Mouse (Mus musculus): Measurements from ENCODE around the gene Trpc2. TPM values are rescaled to one million over a fixed set of nuclear protein-coding genes. Genes with fewer than 3 reads are reported as not detected.

Trpc2 gene
- polyA plus RNA-seq, 1 experiment from 2014 or later: not detected

DNA sequence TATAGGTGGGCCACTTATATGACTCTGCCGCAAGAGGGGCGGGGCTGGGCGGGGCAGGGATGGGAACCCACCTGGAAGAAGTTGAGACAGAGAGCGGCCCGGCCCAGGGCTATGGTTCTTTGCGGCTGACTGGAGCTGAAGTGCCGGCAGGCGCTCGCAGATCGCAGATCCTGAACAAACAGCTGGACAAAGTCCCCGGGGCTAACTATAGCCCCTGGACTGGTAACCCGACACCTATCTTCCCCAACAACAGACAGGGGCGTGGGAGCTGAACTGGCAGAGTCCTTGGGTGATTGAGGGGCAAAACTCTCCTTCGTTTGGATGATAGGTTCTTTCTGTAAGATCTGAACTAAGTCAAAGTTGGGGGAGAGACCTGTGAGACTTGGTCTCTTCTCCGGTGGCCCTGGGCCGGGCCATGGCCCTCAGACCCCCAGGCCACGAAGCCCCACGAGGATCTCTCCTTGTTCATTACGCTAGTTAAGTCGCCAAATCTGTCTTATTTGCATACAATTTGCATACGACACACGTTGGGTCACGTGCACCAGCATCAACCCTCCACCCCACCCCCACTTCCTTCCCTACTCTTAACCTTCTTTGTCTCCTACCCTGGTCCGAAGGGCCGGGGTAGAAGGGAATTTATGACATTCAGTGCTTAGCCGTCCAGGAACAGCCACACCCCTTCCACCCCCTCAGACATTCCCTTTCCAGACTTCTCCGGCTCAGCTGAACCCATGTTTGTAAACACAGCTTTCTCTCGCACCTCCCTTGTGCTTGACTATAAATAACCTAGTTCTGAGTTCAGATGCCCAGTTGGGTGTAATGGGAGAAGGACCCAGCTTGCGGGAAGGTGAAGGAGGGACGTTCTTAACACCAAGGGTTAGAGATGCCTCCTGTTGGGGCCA is 17.1 kb downstream of the Trpc2 start:
- Histone ChIP-seq H3K4me1 (ENCODE audit: control insufficient read depth, insufficient read depth, low read depth, low read length) (no peaks in the 10 kb centered on the region; the same call in 1 of the 2 replicates), H3K9me3 (ENCODE audit: control insufficient read depth, low read length) (no peaks in the 10 kb centered on the region), H3K4me3 (ENCODE audit: low read length) (peak overlapping the region; percentile 3; the same call in 1 of the 2 replicates), H3K9ac (ENCODE audit: low read depth, low read length) (no peak overlapping the region), H3K4me2 (ENCODE audit: low read length) (peak overlapping the region; percentile 42), H3K27ac (ENCODE audit: low read depth, low read length) (no peak overlapping the region), H3K27me3 (replicated peaks; ENCODE audit: control insufficient read depth, insufficient read depth, low read length) (no peaks in the 10 kb centered on the region), H3K36me3 (ENCODE audit: control insufficient read depth, insufficient read depth, low read length) (no peaks in the 10 kb centered on the region)
- no peak for ATAC-seq
- WGBS: 6% methylated on average over 30 of the region's 30 CpGs

DNA sequence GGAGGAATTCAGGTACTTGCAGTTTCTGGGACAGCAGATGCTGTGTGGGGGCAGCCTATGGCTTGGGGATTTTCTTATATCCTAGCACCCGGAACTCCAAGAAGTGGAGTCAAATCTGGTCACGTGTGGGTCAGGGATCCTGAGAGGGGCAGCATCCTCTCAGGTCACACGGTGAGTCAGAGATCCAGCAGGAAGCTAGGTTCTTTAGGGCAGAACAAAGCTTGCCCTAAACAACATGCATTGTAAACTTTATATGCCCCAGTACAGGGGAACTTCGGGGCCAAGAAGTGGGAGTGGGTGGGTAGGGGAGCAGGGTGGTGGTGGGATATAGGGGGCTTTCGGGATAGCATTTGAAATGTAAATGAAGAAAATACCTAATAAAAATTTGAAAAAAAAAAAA is 18.0 kb downstream of the Trpc2 start:
- H3K4me2 ChIP-seq (ENCODE audit: low read length): no peak overlapping the region
- no peak overlapping the region for H3K9ac ChIP-seq (ENCODE audit: low read depth, low read length)
- no peak overlapping the region for H3K27ac ChIP-seq (ENCODE audit: low read depth, low read length)
- ATAC-seq: no peak
- H3K36me3 ChIP-seq (ENCODE audit: control insufficient read depth, insufficient read depth, low read length): no peaks in the 10 kb centered on the region
- no peak overlapping the region for H3K4me3 ChIP-seq (ENCODE audit: low read length)
- WGBS: 68% methylated on average over 5 of the region's 5 CpGs
- no peaks in the 10 kb centered on the region; the same call in 1 of the 2 replicates for H3K4me1 ChIP-seq (ENCODE audit: control insufficient read depth, insufficient read depth, low read depth, low read length)
- no peaks in the 10 kb centered on the region for H3K27me3 ChIP-seq (replicated peaks; ENCODE audit: control insufficient read depth, insufficient read depth, low read length)
- no peaks in the 10 kb centered on the region for H3K9me3 ChIP-seq (ENCODE audit: control insufficient read depth, low read length)

DNA sequence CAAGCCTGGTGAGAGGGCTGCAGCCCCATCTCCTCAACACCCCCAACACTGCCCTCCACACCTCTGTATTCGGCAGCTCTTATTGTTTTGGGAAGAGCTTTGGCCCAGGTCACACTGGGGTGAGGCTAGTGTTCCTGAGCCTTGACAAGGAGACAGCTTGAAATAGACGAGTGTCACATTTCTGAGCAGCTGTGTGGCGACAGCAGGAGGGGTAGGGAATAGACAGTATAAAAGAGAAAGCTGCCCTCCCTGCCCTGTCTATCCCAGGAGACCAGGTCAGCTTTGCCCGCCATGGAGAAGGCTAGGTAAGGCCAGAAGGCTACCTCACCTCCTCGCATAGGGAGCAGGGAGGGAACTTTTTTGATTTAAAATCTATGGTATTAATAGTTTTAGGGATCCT is 18.6 kb downstream of the Trpc2 start, which contains the start of gene Art1:
Gene Art1 (plus strand): TSS at position 257 of the 400 bp plus-strand sequence.
- no peak within 1 kb of the TSS for H3K4me3 ChIP-seq (ENCODE audit: low read length)
- H3K36me3 ChIP-seq (ENCODE audit: control insufficient read depth, insufficient read depth, low read length): no peaks in the 10 kb centered on the region
- H3K27ac ChIP-seq (ENCODE audit: low read depth, low read length): no peak within 1 kb of the TSS
- WGBS: 37% methylated on average over 5 of the region's 5 CpGs
- no peaks in the 10 kb centered on the region for H3K9me3 ChIP-seq (ENCODE audit: control insufficient read depth, low read length)
- ATAC-seq: no peak
- no peak within 1 kb of the TSS for H3K9ac ChIP-seq (ENCODE audit: low read depth, low read length)
- no peaks in the 10 kb centered on the region for H3K27me3 ChIP-seq (replicated peaks; ENCODE audit: control insufficient read depth, insufficient read depth, low read length)
- H3K4me2 ChIP-seq (ENCODE audit: low read length): no peak within 1 kb of the TSS
- no peaks in the 10 kb centered on the region; the same call in 1 of the 2 replicates for H3K4me1 ChIP-seq (ENCODE audit: control insufficient read depth, insufficient read depth, low read depth, low read length)

DNA sequence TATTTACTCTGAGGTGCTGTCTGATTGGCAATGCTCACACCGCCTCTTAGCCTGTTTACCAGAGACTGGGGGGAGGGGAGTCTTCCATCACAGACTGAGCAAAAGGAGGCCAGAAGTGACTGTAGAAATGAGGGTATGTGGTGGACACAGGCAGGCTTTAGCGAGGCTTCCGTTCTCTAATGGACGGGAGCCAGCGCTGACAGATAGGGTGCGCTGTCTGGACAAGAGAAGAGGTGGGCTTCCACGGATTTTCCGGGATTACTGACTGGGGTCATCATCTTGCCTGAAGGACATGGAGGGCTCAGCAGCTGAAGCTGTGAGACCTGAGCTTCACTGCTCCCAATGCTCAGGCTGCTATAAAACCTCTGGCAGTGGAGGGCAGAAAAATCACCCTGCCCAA is 19.3 kb downstream of the Trpc2 start:
- Histone ChIP-seq H3K4me3 (ENCODE audit: low read length) (no peak overlapping the region), H3K27ac (ENCODE audit: low read depth, low read length) (no peak overlapping the region), H3K9me3 (ENCODE audit: control insufficient read depth, low read length) (no peaks in the 10 kb centered on the region), H3K9ac (ENCODE audit: low read depth, low read length) (no peak overlapping the region), H3K4me2 (ENCODE audit: low read length) (no peak overlapping the region), H3K36me3 (ENCODE audit: control insufficient read depth, insufficient read depth, low read length) (no peaks in the 10 kb centered on the region), H3K27me3 (replicated peaks; ENCODE audit: control insufficient read depth, insufficient read depth, low read length) (no peaks in the 10 kb centered on the region), H3K4me1 (ENCODE audit: control insufficient read depth, insufficient read depth, low read depth, low read length) (no peaks in the 10 kb centered on the region; the same call in none of the 2 replicates)
- WGBS: 48% methylated on average over 8 of the region's 8 CpGs
- no peak for ATAC-seq

DNA sequence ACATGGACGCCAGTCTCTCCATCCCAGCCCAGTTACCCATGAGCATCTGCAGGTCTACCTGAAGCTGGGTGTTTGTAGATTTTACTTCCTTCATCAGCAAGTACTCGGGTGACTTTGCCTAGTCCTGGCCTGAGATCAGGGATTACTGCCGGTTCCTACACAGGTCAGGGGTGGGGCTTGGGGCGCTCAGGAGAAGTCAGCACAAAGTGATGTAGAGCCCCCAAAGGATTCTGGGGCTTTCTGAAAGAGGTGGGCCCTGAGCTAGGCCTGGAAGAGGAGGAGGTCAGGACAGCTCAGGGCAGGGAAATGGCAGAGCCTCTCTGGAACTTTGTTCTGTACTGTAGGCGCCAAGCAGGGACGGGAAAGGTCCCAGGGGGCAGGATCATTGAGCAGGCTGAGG is 19.8 kb downstream of the Trpc2 start:
- no peak overlapping the region for H3K27ac ChIP-seq (ENCODE audit: low read depth, low read length)
- WGBS: 44% methylated on average over 6 of the region's 6 CpGs
- H3K27me3 ChIP-seq (replicated peaks; ENCODE audit: control insufficient read depth, insufficient read depth, low read length): no peaks in the 10 kb centered on the region
- no peak overlapping the region for H3K9ac ChIP-seq (ENCODE audit: low read depth, low read length)
- ATAC-seq: no peak
- H3K36me3 ChIP-seq (ENCODE audit: control insufficient read depth, insufficient read depth, low read length): no peaks in the 10 kb centered on the region
- H3K4me3 ChIP-seq (ENCODE audit: low read length): no peak overlapping the region
- no peaks in the 10 kb centered on the region for H3K9me3 ChIP-seq (ENCODE audit: control insufficient read depth, low read length)
- H3K4me1 ChIP-seq (ENCODE audit: control insufficient read depth, insufficient read depth, low read depth, low read length): no peaks in the 10 kb centered on the region; the same call in none of the 2 replicates
- H3K4me2 ChIP-seq (ENCODE audit: low read length): no peak overlapping the region

DNA sequence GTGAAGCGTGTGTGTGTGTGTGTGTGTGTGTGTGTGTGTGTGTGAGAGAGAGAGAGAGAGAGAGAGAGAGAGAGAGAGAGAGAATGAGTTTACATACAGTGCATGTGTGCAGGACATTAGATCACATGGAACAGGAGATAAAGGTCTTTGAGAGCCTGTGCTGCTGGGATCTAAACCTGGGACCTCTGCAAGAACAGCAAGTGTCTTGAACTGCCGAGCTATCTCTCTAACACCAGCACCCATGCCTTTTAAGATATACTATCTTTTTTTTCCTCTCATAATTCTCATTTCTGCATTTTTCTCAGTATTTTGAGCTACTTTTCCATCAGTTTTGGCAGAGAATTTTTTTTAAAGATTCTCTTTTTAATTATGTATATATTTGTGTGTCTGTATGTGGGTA is 20.6 kb downstream of the Trpc2 start:
- H3K4me3 ChIP-seq (ENCODE audit: low read length): no peak overlapping the region
- no peak for ATAC-seq

DNA sequence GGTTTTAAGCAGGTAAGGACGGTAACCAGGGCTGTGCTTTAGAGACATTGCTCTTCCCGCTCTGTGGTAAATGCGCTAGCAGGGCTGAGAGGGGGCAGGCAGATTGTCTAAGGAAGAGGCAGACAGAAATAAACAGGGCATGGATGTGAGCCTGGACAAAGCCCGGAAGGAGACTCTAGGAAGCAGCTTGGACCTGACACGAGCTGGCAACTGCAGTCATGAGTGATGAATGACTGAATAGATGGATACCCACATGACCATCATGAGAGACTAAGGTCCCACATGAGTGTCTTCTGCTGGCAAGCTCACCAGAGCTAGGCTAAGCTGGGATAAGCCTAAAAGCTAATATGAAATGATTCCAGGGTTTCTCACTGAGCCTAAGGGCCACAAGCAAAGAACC is 21.2 kb downstream of the Trpc2 start:
- no peak for ATAC-seq
- H3K36me3 ChIP-seq (ENCODE audit: control insufficient read depth, insufficient read depth, low read length): no peaks in the 10 kb centered on the region
- no peak overlapping the region for H3K4me3 ChIP-seq (ENCODE audit: low read length)
- no peaks in the 10 kb centered on the region for H3K27me3 ChIP-seq (replicated peaks; ENCODE audit: control insufficient read depth, insufficient read depth, low read length)
- 80% methylated on average over 5 of the region's 5 CpGs for WGBS
- no peak overlapping the region for H3K4me2 ChIP-seq (ENCODE audit: low read length)
- no peaks in the 10 kb centered on the region; the same call in none of the 2 replicates for H3K4me1 ChIP-seq (ENCODE audit: control insufficient read depth, insufficient read depth, low read depth, low read length)
- no peaks in the 10 kb centered on the region for H3K9me3 ChIP-seq (ENCODE audit: control insufficient read depth, low read length)
- H3K9ac ChIP-seq (ENCODE audit: low read depth, low read length): no peak overlapping the region
- no peak overlapping the region for H3K27ac ChIP-seq (ENCODE audit: low read depth, low read length)

More for the DNA sequence above, 20.6 kb downstream of the Trpc2 start:
- Histone ChIP-seq H3K9me3 (ENCODE audit: control insufficient read depth, low read length) (no peaks in the 10 kb centered on the region), H3K27me3 (replicated peaks; ENCODE audit: control insufficient read depth, insufficient read depth, low read length) (no peaks in the 10 kb centered on the region), H3K4me2 (ENCODE audit: low read length) (no peak overlapping the region), H3K4me1 (ENCODE audit: control insufficient read depth, insufficient read depth, low read depth, low read length) (no peaks in the 10 kb centered on the region; the same call in none of the 2 replicates), H3K27ac (ENCODE audit: low read depth, low read length) (no peak overlapping the region), H3K9ac (ENCODE audit: low read depth, low read length) (no peak overlapping the region), H3K36me3 (ENCODE audit: control insufficient read depth, insufficient read depth, low read length) (no peaks in the 10 kb centered on the region)
- 81% methylated on average over 2 of the region's 2 CpGs for WGBS

DNA sequence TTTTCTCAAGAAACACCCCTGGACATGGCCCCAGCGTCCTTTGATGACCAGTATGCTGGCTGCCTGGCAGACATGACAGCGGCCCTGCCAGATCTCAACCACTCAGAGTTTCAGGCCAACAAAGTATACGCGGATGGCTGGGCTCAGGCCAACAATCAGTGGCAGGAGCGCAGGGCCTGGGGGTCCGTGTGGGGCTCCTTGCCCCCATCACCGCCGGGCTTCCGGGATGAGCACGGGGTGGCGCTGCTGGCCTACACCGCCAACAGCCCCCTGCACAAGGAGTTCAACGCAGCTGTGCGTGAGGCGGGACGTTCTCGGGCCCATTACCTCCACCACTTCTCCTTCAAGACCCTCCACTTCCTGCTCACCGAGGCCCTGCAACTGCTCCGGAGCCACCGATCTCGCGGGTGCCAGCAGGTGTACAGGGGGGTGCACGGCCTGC is 23.8 kb downstream of the Trpc2 start:
- no peaks in the 10 kb centered on the region for H3K27me3 ChIP-seq (replicated peaks; ENCODE audit: control insufficient read depth, insufficient read depth, low read length)
- H3K36me3 ChIP-seq (ENCODE audit: control insufficient read depth, insufficient read depth, low read length): no peaks in the 10 kb centered on the region
- 21% methylated on average over 20 of the region's 23 CpGs for WGBS
- H3K4me3 ChIP-seq (ENCODE audit: low read length): peak overlapping the region; percentile 27
- H3K4me2 ChIP-seq (ENCODE audit: low read length): peak overlapping the region; percentile 51
- no peaks in the 10 kb centered on the region for H3K9me3 ChIP-seq (ENCODE audit: control insufficient read depth, low read length)
- no peaks in the 10 kb centered on the region; the same call in 1 of the 2 replicates for H3K4me1 ChIP-seq (ENCODE audit: control insufficient read depth, insufficient read depth, low read depth, low read length)
- ATAC-seq: peak; percentile 27; the same call in 1 of the 2 replicates
- H3K27ac ChIP-seq (ENCODE audit: low read depth, low read length): no peak overlapping the region
- peak overlapping the region; percentile 18; the same call in 1 of the 2 replicates for H3K9ac ChIP-seq (ENCODE audit: low read depth, low read length)

DNA sequence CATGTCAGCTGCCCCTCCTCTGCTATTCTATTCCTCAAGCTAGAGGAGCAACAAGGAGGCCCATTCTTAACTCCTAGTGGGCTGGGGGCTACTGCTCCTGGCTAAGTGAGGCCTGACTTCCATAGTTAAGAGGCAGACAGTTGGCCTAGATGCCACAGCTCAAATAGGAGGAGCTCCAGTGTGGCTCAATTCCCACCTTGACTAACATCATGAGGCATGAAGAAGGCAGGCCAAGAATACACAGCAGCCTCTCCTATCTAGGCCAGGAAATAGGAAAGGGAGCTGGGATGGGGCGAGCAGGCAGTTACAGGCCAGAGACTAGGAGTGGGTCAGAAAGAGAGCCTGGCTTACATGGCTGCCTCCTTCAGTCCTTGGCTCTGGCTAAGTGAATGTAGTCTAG is 25.3 kb downstream of the Trpc2 start:
- Histone ChIP-seq H3K9me3 (ENCODE audit: control insufficient read depth, low read length) (no peaks in the 10 kb centered on the region), H3K9ac (ENCODE audit: low read depth, low read length) (no peak overlapping the region), H3K4me2 (ENCODE audit: low read length) (no peak overlapping the region), H3K36me3 (ENCODE audit: control insufficient read depth, insufficient read depth, low read length) (no peaks in the 10 kb centered on the region), H3K4me1 (ENCODE audit: control insufficient read depth, insufficient read depth, low read depth, low read length) (no peaks in the 10 kb centered on the region; the same call in 1 of the 2 replicates), H3K27me3 (replicated peaks; ENCODE audit: control insufficient read depth, insufficient read depth, low read length) (no peaks in the 10 kb centered on the region), H3K4me3 (ENCODE audit: low read length) (no peak overlapping the region), H3K27ac (ENCODE audit: low read depth, low read length) (no peak overlapping the region)
- ATAC-seq: no peak
- WGBS: 86% methylated on average over 1 of the region's 1 CpGs

Measured in hindbrain, embryonic 16.5 days (tissue).